Mouse (Mus musculus) midbrain, embryonic 12.5 days (tissue): ENCODE data around the gene Farp1. TPM values are rescaled to one million over a fixed set of nuclear protein-coding genes. Genes with fewer than 3 reads are reported as not detected.

Experiments used
- ATAC-seq: fragments of 200-750 bp; cut with Nextera tagmentation; 2 replicates; pipeline ENCODE4 v1.8.0; 2017; ENCODE audit warnings: low read depth, moderate TSS enrichment, moderate library complexity; ENCODE audit not compliant: low FRiP score
- H3K27ac ChIP-seq: fragments of 300-500 bp; sonication (generic); replicated peaks from 2 replicates; pipeline ENCODE4 v1.5.1; 2016; ENCODE audit warnings: mild to moderate bottlenecking
- H3K27me3 ChIP-seq: fragments of 300-500 bp; sonication (generic); 2 replicates; pipeline ENCODE4 v1.6.1; 2016; ENCODE audit warnings: mild to moderate bottlenecking
- H3K36me3 ChIP-seq: fragments of 300-500 bp; sonication (generic); 2 replicates; pipeline ENCODE4 v1.6.1; 2016
- H3K4me1 ChIP-seq: fragments of 300-500 bp; sonication (generic); 2 replicates; pipeline ENCODE4 v1.6.1; 2016
- H3K4me2 ChIP-seq: fragments of 300-500 bp; sonication (generic); replicated peaks from 2 replicates; pipeline ENCODE4 v1.6.1; 2016; ENCODE audit warnings: mild to moderate bottlenecking, moderate library complexity
- H3K4me3 ChIP-seq: fragments of 300-500 bp; sonication (generic); 2 replicates; pipeline ENCODE4 v1.5.1; 2016; ENCODE audit warnings: mild to moderate bottlenecking
- H3K9ac ChIP-seq: fragments of 300-500 bp; sonication (generic); replicated peaks from 2 replicates; pipeline ENCODE4 v1.6.1; 2016; ENCODE audit warnings: mild to moderate bottlenecking, moderate library complexity
- H3K9me3 ChIP-seq: fragments of 300-500 bp; sonication (generic); 2 replicates; pipeline ENCODE4 v1.6.1; 2016; ENCODE audit warnings: mild to moderate bottlenecking
- WGBS: fragments of 180-500 bp; shearing (Covaris S2); methylation state at CpG from one replicate; pipeline ENCODE4 v1.1.7; 2016; 5-methylcytosine and 5-hydroxymethylcytosine counted together
- polyA plus RNA-seq: library from polyadenylated mRNA; unstranded; fragments of >200 nt; fragmentation: Nextera tagmentation; extraction: Ambion mirVana; gene quantifications from 2 replicates; pipeline ENCODE4 v1.2.1, GENCODE M21; 2016

The Farp1 gene
- polyA plus RNA-seq: 26.5 and 27.2 TPM in 2 replicates

DNA sequence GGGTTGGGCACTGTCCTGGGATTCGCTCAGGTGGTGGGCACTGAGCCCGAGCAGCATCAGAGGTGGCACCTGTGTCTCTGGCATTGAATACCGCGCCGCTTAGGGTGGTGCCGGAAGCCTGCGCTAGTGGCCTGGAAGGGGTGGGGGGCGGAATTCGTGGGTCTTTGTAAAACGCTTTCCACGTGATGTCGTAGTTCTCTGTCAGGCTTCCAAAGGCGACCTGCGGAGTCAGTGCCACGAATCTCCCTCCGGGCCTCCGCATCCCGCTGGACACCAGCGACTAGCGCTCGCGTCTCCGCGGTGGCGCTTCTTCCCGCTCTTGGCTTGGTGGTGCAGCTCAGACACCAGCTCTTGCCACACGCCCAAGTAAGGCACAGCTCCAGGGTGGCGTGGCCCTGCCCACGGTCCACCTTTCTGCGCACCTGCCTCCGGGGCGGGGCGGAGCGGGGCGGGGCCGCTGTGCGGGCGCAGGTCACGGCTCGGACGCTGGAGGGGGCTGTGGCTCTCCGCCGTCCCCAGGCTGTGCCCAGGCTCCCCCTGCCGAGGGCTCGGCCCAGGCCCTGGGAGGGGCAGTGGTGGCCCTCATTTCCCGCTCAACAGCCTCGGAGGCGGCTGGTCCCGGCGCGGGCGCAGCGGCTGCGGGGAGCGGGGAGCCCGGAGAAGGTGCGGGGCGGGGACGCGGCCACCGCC lies at the start of gene Farp1:
TSS of gene Farp1 (plus strand) at position 228 of the 690 bp plus-strand sequence.
- Histone ChIP-seq H3K9me3 (no peaks in the 10 kb centered on the region), H3K36me3 (no peaks in the 10 kb centered on the region), H3K4me3 (peak within 1 kb of the TSS; percentile 96), H3K9ac (peak within 1 kb of the TSS; percentile 97), H3K4me2 (peak within 1 kb of the TSS; percentile 91), H3K4me1 (peaks cover 29% of the 10 kb centered on the region), H3K27ac (peak within 1 kb of the TSS; percentile 86), H3K27me3 (peaks cover 29% of the 10 kb centered on the region)
- 1% methylated on average over 44 of the region's 61 CpGs for WGBS
- peak; percentile 96 for ATAC-seq

- Histone ChIP-seq H3K27ac (no peak overlapping the region), H3K9me3 (no peaks in the 10 kb centered on the region), H3K4me1 (no peaks in the 10 kb centered on the region), H3K9ac (no peak overlapping the region), H3K27me3 (no peaks in the 10 kb centered on the region), H3K4me3 (no peak overlapping the region), H3K36me3 (no peaks in the 10 kb centered on the region), H3K4me2 (no peak overlapping the region)
- no peak for ATAC-seq
- 59% methylated on average over 6 of the region's 6 CpGs for WGBS
Measured at GRCm38 (mm10) chr14:120989126-120989525, 45.9 kb upstream of the Farp1 start.

DNA sequence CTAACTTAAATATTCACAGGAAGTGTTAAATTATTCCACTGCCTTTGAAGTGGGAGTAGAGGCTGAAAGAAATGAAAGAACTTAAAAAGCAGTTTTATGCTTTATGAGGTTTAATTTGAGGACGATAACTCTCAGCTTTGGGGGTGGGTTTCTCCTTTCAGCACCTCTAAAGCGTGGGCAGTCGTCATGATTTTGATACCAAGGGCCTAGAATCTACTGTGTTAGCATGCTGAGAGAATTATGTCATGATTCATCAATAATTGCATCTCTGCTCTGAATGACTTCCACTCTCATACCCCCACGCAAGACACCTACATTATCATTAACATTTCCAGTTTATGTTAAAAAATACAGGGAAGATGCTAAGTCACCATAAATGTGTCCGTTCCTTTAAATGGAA lies 37.3 kb upstream of the Farp1 start:
- ATAC-seq: no peak
- Histone ChIP-seq H3K27me3 (no peaks in the 10 kb centered on the region), H3K27ac (no peak overlapping the region), H3K9me3 (no peaks in the 10 kb centered on the region), H3K9ac (no peak overlapping the region), H3K36me3 (no peaks in the 10 kb centered on the region), H3K4me2 (no peak overlapping the region), H3K4me3 (no peak overlapping the region), H3K4me1 (no peaks in the 10 kb centered on the region)
- 83% methylated on average over 5 of the region's 5 CpGs for WGBS

DNA sequence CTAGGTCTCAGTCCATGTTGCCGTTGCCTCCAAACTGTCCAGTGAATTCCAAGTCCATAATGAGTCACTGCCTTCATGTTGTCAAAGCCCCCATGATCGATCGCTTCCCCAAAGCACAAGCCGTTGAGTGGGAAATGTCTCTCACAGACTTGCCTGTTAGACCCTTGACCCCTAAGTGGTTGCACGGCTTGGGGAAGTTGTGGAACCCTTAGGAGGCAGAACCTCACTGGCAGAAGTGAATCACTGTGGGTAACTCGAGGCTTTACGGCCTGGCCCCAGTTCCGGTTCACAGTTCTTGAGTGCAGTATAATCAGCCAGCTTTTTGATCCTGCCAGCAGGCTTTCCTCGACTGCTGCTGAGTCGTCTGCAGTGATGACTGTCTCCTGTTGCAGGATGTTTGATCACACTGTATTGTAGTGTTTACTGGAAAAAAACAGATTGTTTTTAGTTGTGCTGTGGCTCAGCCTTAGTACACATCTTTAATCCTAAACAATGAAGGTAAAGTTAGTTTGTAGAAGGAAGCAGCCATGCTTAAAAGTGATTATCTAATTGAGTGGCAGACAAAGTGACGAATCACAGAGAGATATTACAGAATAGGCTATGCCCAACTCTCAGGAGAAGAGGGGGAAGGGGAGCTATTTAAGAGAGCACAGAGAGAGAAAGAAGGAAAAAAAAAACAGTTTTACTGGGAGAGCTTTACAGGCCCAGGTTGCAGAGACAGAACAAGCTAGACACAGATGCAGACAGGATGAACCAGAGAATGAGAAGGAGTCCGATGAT lies 34.2 kb upstream of the Farp1 start:
- no peaks in the 10 kb centered on the region for H3K9me3 ChIP-seq
- H3K36me3 ChIP-seq: no peaks in the 10 kb centered on the region
- H3K4me3 ChIP-seq: no peak overlapping the region
- ATAC-seq: no peak
- H3K27me3 ChIP-seq: no peaks in the 10 kb centered on the region
- 49% methylated on average over 12 of the region's 12 CpGs for WGBS
- H3K9ac ChIP-seq: no peak overlapping the region
- no peak overlapping the region for H3K4me2 ChIP-seq
- H3K4me1 ChIP-seq: no peaks in the 10 kb centered on the region
- H3K27ac ChIP-seq: no peak overlapping the region

DNA sequence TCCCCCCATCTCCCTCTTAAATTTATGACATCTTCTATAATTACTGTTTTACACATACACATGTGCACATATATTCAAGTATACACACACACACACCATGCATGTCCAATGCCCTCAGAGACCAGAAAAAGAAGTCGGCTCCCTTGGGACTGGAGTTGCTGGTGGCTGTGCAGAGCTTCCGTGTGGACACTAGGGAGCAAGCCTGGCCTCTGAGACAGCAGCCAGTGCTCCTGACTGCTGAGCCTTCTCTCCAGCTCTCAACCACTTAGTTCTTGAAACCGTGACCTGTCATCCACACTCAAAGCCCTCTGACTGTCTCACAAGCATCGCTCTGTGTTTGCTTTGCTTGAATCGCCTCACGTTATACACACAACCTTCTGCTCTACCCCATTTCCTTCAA lies 29.4 kb upstream of the Farp1 start:
- Histone ChIP-seq H3K4me3 (no peak overlapping the region), H3K27me3 (no peaks in the 10 kb centered on the region), H3K4me2 (no peak overlapping the region), H3K36me3 (no peaks in the 10 kb centered on the region), H3K9ac (no peak overlapping the region), H3K9me3 (no peaks in the 10 kb centered on the region), H3K4me1 (no peaks in the 10 kb centered on the region), H3K27ac (no peak overlapping the region)
- ATAC-seq: no peak
- 87% methylated on average over 6 of the region's 6 CpGs for WGBS

GRCm38 (mm10) chr14:121006021-121006420 lies 29.0 kb upstream of the Farp1 start:
- Histone ChIP-seq H3K9ac (no peak overlapping the region), H3K4me1 (no peaks in the 10 kb centered on the region), H3K36me3 (no peaks in the 10 kb centered on the region), H3K27me3 (no peaks in the 10 kb centered on the region), H3K27ac (no peak overlapping the region), H3K4me3 (no peak overlapping the region), H3K9me3 (no peaks in the 10 kb centered on the region), H3K4me2 (no peak overlapping the region)
- WGBS: 98% methylated on average over 8 of the region's 8 CpGs
- ATAC-seq: no peak

DNA sequence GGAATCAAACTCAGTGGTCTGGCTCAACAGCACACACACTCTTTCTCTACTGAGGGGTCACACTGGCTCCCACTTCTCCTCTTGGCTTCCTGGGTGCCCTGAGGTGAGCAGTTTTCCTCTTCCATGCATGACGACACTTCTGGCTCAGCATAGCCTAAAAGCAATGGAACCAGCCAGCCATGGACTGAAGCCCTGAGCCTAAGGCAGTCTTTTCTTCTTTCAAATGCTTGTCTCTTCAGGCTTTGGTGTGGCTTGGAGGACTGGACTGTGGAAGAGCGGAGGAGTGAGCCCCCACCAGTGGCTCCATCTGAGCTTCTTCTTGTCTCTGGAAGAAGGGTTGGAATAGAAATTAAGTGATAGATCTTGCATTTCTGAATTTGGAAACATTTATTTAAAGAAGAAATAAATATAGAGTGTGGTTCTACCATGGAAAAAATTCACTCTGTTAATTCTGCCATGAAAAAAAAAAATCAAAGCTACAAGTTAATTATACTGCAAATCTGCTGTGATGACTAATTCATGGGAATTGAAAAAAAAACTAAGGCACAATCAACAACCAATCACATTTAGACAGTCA lies 19.8 kb upstream of the Farp1 start:
- 79% methylated on average over 2 of the region's 2 CpGs for WGBS
- no peak for ATAC-seq
- H3K27ac ChIP-seq: no peak overlapping the region
- H3K9me3 ChIP-seq: no peaks in the 10 kb centered on the region
- H3K36me3 ChIP-seq: no peaks in the 10 kb centered on the region
- no peaks in the 10 kb centered on the region for H3K4me1 ChIP-seq
- H3K9ac ChIP-seq: no peak overlapping the region
- no peak overlapping the region for H3K4me3 ChIP-seq
- H3K27me3 ChIP-seq: no peaks in the 10 kb centered on the region
- H3K4me2 ChIP-seq: no peak overlapping the region

DNA sequence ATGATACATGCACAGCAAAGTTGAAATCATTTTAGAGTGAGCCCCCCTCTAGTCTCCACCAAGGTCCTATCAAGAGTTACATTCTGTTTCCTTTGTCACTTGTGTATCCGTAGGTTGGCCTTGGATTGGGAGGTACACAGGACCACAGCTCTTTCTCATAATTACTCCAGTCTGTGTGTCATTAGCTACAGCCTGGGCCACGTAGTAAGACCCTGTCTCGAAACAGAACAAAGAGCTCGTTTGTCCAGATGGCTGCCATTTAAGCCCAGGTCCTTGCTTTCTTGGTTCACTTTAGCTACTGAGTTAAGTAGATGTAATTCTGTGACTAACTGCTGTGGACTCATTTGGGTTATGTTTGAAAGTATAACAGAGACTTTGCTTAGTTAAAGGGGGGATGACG lies 12.6 kb upstream of the Farp1 start:
- H3K27me3 ChIP-seq: no peaks in the 10 kb centered on the region
- H3K27ac ChIP-seq: no peak overlapping the region
- no peaks in the 10 kb centered on the region for H3K9me3 ChIP-seq
- H3K36me3 ChIP-seq: no peaks in the 10 kb centered on the region
- H3K4me2 ChIP-seq: no peak overlapping the region
- no peak for ATAC-seq
- no peak overlapping the region for H3K9ac ChIP-seq
- 76% methylated on average over 5 of the region's 5 CpGs for WGBS
- no peaks in the 10 kb centered on the region for H3K4me1 ChIP-seq
- no peak overlapping the region for H3K4me3 ChIP-seq

DNA sequence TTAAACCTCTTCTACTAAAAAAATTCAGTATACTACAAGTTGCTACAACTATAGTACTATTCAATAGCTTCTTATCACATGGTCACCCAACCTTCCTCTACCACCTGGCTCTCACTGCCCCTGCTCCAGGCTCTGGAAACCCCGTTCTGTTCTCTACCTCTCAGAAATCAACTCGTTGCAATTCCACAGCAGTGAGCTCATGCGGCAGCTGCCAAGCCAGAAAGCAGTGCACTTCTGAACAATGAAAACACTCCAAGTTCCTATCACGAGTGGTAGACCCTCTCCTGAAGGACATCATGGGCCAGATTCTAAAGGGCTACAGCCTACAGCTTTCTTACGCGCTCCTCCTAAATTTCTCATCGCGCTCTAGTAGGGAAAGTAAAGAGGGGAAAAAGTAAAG lies 9.6 kb upstream of the Farp1 start:
- Histone ChIP-seq H3K27me3 (no peaks in the 10 kb centered on the region), H3K4me1 (no peaks in the 10 kb centered on the region), H3K4me2 (no peak overlapping the region), H3K4me3 (no peak overlapping the region), H3K27ac (no peak overlapping the region), H3K9me3 (no peaks in the 10 kb centered on the region), H3K9ac (no peak overlapping the region), H3K36me3 (no peaks in the 10 kb centered on the region)
- WGBS: 82% methylated on average over 8 of the region's 8 CpGs
- ATAC-seq: no peak

GRCm38 (mm10) chr14:121031396-121031795 lies 3.6 kb upstream of the Farp1 start:
- Histone ChIP-seq H3K4me2 (no peak overlapping the region), H3K4me3 (no peak overlapping the region), H3K27me3 (peaks cover 27% of the 10 kb centered on the region), H3K9ac (no peak overlapping the region), H3K4me1 (peaks cover 11% of the 10 kb centered on the region), H3K9me3 (no peaks in the 10 kb centered on the region), H3K27ac (no peak overlapping the region), H3K36me3 (no peaks in the 10 kb centered on the region)
- ATAC-seq: no peak
- 90% methylated on average over 2 of the region's 2 CpGs for WGBS

DNA sequence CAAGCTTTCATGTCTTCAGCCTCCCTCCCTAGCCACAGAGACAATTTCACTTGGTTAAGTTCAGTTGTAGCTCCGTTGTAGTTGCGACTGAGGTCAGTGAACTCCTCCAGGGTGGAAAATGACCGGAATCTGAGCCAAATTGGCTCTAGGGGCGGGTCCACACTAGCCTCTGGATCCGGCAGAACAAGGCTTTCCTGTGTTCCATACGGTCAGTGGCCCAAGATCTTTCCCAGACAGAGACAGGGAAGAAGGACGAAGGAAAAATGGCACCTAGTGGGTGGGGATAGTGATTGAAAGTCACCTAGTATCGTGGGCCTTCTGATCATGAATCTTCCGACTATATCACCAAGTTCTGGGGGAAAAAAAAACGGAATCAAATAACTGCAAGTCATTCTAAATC lies 475 bp upstream of the Farp1 start:
- Histone ChIP-seq H3K9ac (peak overlapping the region; percentile 97; the same call in 1 of the 2 replicates), H3K36me3 (no peaks in the 10 kb centered on the region), H3K4me1 (peaks cover 29% of the 10 kb centered on the region), H3K4me3 (peak overlapping the region; percentile 96), H3K4me2 (peak overlapping the region; percentile 91), H3K9me3 (no peaks in the 10 kb centered on the region), H3K27ac (no peak overlapping the region), H3K27me3 (peaks cover 29% of the 10 kb centered on the region)
- 25% methylated on average over 10 of the region's 10 CpGs for WGBS
- ATAC-seq: no peak
